8 mouse cellular contexts compared by ENCODE assay signal in genomic region chr11:97146724-97147123, GRCm38 (mm10). TPM values are rescaled to one million over a fixed set of nuclear protein-coding genes. Genes with fewer than 3 reads are reported as not detected.
DNase-seq lines count a peak whose midpoint lies in the region; ATAC-seq and TF ChIP-seq lines count a peak whose summit lies in the region.
"Had no signal": no experiment of that assay in that cellular context is flagged by ENCODE, and none has a peak within 500 bp of the region (broad histone marks: within the 10 kb centered on the region; RNA-seq: fewer than 3 reads in every experiment).

No protein-coding gene starts in this region.

- peak; percentile 73 for TF ChIP-seq RAD21 in MEL (IDR thresholded peaks at IDR 0.05; ENCODE audit: low read depth, low read length)

- peak; percentile 95 to 99 (median 98) for TF ChIP-seq CTCF in MEL (IDR thresholded peaks at IDR 0.05 in 2 of 3, conservative IDR thresholded peaks at IDR 0.05 in 1 of 3; ENCODE audit: control insufficient read depth in 1 of 3, insufficient read depth in 1 of 3, low read depth in 2 of 3, low read length in 3 of 3, poor library complexity in 1 of 3, severe bottlenecking in 1 of 3)

- no peaks in the 10 kb centered on the region for H3K27me3 ChIP-seq in MEL (ENCODE audit: control insufficient read depth in 1 of 2, insufficient read depth in 2 of 2, low read length in 2 of 2)
- no peaks in the 10 kb centered on the region for H3K27me3 ChIP-seq in lung, embryonic 15.5 days

- no peak for TF ChIP-seq POLR2A in MEL (IDR thresholded peaks at IDR 0.05; ENCODE audit: control insufficient read depth in 1 of 2, insufficient read depth in 1 of 2, low read depth in 1 of 2, low read length in 2 of 2, poor library complexity in 1 of 2)

- WGBS in lung, embryonic 15.5 days: 4% methylated on average over 8 of the region's 8 CpGs

- peaks cover 5 to 17% of the 10 kb centered on the region in 2 experiments; a peak in 2 of 4 replicates for H3K4me1 ChIP-seq in MEL (ENCODE audit: control insufficient read depth in 1 of 2, insufficient read depth in 2 of 2, low read length in 2 of 2)
- peaks cover 40% of the 10 kb centered on the region for H3K4me1 ChIP-seq in lung, embryonic 15.5 days

- no peak overlapping the region for H3K27ac ChIP-seq in MEL (ENCODE audit: control insufficient read depth, low read depth, low read length)
- H3K27ac ChIP-seq in lung, embryonic 15.5 days: no peak overlapping the region
- H3K27ac ChIP-seq: midbrain, embryonic 12.5 days had no signal

- no peak overlapping the region for H3K4me3 ChIP-seq in MEL (ENCODE audit: control insufficient read depth in 1 of 2, insufficient read depth in 1 of 2, low read depth in 2 of 2, low read length in 2 of 2)
- no peak overlapping the region for H3K4me3 ChIP-seq in lung, embryonic 15.5 days
- H3K4me3 ChIP-seq: midbrain, embryonic 12.5 days had no signal

- peaks cover 2 to 4% of the 10 kb centered on the region in 2 experiments; a peak in 2 of 4 replicates for H3K36me3 ChIP-seq in MEL (ENCODE audit: control insufficient read depth in 1 of 2, insufficient read depth in 2 of 2, low read length in 2 of 2)
- peaks cover 14% of the 10 kb centered on the region; the same call in 1 of the 2 replicates for H3K36me3 ChIP-seq in lung, embryonic 15.5 days

- no peak overlapping the region for H3K9ac ChIP-seq in MEL (ENCODE audit: control insufficient read depth, low read depth, low read length, poor library complexity, severe bottlenecking)
- no peak overlapping the region for H3K9ac ChIP-seq in lung, embryonic 15.5 days
- H3K9ac ChIP-seq: midbrain, embryonic 12.5 days had no signal

- H3K9me3 ChIP-seq in MEL (replicated peaks; ENCODE audit: insufficient read depth, low read length): no peaks in the 10 kb centered on the region
- no peaks in the 10 kb centered on the region for H3K9me3 ChIP-seq in lung, embryonic 15.5 days
- H3K9me3 ChIP-seq: midbrain, embryonic 12.5 days had no signal

- no peak for ATAC-seq in lung, embryonic 15.5 days (ENCODE audit: borderline replicate concordance, extremely low read depth, low FRiP score, low TSS enrichment)

- H3K79me2 ChIP-seq in MEL (ENCODE audit: control insufficient read depth, insufficient read depth, low read length, poor library complexity): peaks cover 7% of the 10 kb centered on the region; the same call in 1 of the 2 replicates

- no peak for TF ChIP-seq EP300 in MEL (IDR thresholded peaks at IDR 0.05; ENCODE audit: low read depth in 1 of 2, low read length in 2 of 2)

- peak overlapping the region; percentile 29 for H3K4me2 ChIP-seq in lung, embryonic 15.5 days
- H3K4me2 ChIP-seq: midbrain, embryonic 12.5 days had no signal

- DNase-seq in CD4-positive helper T cell, adult 2 months (ENCODE audit: low read depth, low spot score): peak; percentile 76
- peak; percentile 83 for DNase-seq in MEL (ENCODE audit: low read depth, low spot score)
- DNase-seq in cerebellum, postnatal 10 days: peak; percentile 85 to 89
- DNase-seq in gastrocnemius, postnatal 4 days (ENCODE audit: low spot score in 2 of 2): peak; percentile 69 to 73
- DNase-seq in layer of hippocampus, adult 11-12 months (ENCODE audit: low spot score): peak; percentile 84
- peak; percentile 45 for DNase-seq in spleen, adult 12 weeks (ENCODE audit: low spot score)

TF ChIP-seq in MEL, 35 proteins besides CTCF, POLR2A, EP300 and RAD21:
- TF ChIP-seq BHLHE40 (IDR thresholded peaks at IDR 0.05; ENCODE audit: borderline replicate concordance, low read depth, low read length) (0 out of 2 replicates have a peak, but pooled peaks have one; percentile 29), MYB (IDR thresholded peaks at IDR 0.05; ENCODE audit: low read depth, low read length) (no peak), SIN3A (IDR thresholded peaks at IDR 0.05; ENCODE audit: low read length) (peak; percentile 52), ZC3H11A (IDR thresholded peaks at IDR 0.05; ENCODE audit: low read depth, low read length) (peak; percentile 75), MXI1 (IDR thresholded peaks at IDR 0.05; ENCODE audit: low read depth, low read length) (0 out of 2 replicates have a peak, but pooled peaks have one; percentile 22), GATA1 (IDR thresholded peaks at IDR 0.05; ENCODE audit: low read depth, low read length) (no peak), NELFE (IDR thresholded peaks at IDR 0.05; ENCODE audit: low read depth, low read length) (peak; percentile 2; the same call in 1 of the 2 replicates), TBP (IDR thresholded peaks at IDR 0.05; ENCODE audit: low read depth, low read length) (no peak), RCOR1 (IDR thresholded peaks at IDR 0.05; ENCODE audit: low read depth, low read length) (0 out of 2 replicates have a peak, but pooled peaks have one; percentile 33), MAZ (IDR thresholded peaks at IDR 0.05; ENCODE audit: low read depth, low read length) (0 out of 2 replicates have a peak, but pooled peaks have one; percentile 62), JUND (IDR thresholded peaks at IDR 0.05; ENCODE audit: low read depth, low read length) (0 out of 2 replicates have a peak, but pooled peaks have one; percentile 38), SMC3 (IDR thresholded peaks at IDR 0.05; ENCODE audit: low read depth, low read length) (peak; percentile 93)

RNA-seq across cellular contexts. Expression of gene Tbkbp1, which starts 4.6 kb away (rescaled TPM):
- total RNA-seq in MEL (2012; rRNA removed): 10.3 and 11.7 TPM in 2 replicates
- polyA plus RNA-seq in MEL (2012; ENCODE audit: insufficient read depth in 1 of 2, insufficient read length in 2 of 2, low read depth in 1 of 2, low replicate concordance in 2 of 2, missing spikeins in 1 of 2): 10 to 100 TPM in 1 of 2 experiments, not detected in 1; 33.5 TPM
- total RNA-seq in gastrocnemius, postnatal 4 days (2021): 10 to 100 TPM; 12.4 to 12.9 TPM
- polyA plus RNA-seq in lung, embryonic 15.5 days (2015; fragmentation: Nextera tagmentation; extraction: Ambion mirVana): 7.9 and 8.6 TPM in 2 replicates

RNA-seq across cellular contexts. Expression of gene Tbx21, which starts 31.6 kb away (rescaled TPM):
- total RNA-seq in MEL (2012; rRNA removed): not detected in 2 replicates
- polyA plus RNA-seq in MEL (2012; ENCODE audit: insufficient read depth in 1 of 2, insufficient read length in 2 of 2, low read depth in 1 of 2, low replicate concordance in 2 of 2, missing spikeins in 1 of 2): not detected
- 1 to 10 TPM in 1 of 2 experiments, under 1 TPM in 1; 0.98 to 1.4 TPM for total RNA-seq in gastrocnemius, postnatal 4 days (2021)
- polyA plus RNA-seq in lung, embryonic 15.5 days (2015; fragmentation: Nextera tagmentation; extraction: Ambion mirVana): 0.07 TPM in 1 of 2 replicates, not detected in the other

RNA-seq across cellular contexts. Expression of gene Kpnb1, which starts 41.0 kb away (rescaled TPM):
- 260 and 275 TPM in 2 replicates for total RNA-seq in MEL (2012; rRNA removed)
- polyA plus RNA-seq in MEL (2012; ENCODE audit: insufficient read depth in 1 of 2, insufficient read length in 2 of 2, low read depth in 1 of 2, low replicate concordance in 2 of 2, missing spikeins in 1 of 2): 100 to 1,000 TPM; 237 to 463 TPM
- 100 to 1,000 TPM; 117 to 121 TPM for total RNA-seq in gastrocnemius, postnatal 4 days (2021)
- polyA plus RNA-seq in lung, embryonic 15.5 days (2015; fragmentation: Nextera tagmentation; extraction: Ambion mirVana): 50.5 and 52.5 TPM in 2 replicates
